Mouse (Mus musculus) large intestine, adult 2 months (tissue): ENCODE results near the gene Mab21l1. TPM values are rescaled to one million over a fixed set of nuclear protein-coding genes. Genes with fewer than 3 reads are reported as not detected.

Experiments used
- DNase-seq: peaks from one replicate; pipeline ENCODE4 v3.0.0-alpha.2; 2012; ENCODE audit warnings: low read depth, low spot score
- WGBS: fragments of 180-500 bp; shearing (Covaris S2); methylation state at CpG from one replicate; pipeline ENCODE4 v1.1.7; 2018; 5-methylcytosine and 5-hydroxymethylcytosine counted together
- polyA plus RNA-seq: library from polyadenylated mRNA; depleted of rRNA; stranded (reverse); fragments of >200 nt; gene quantifications from 2 replicates; pipeline ENCODE4 v1.2.3, GENCODE M21; 2012

Mab21l1 gene
- polyA plus RNA-seq, 1 experiment: 0.14 TPM

DNA sequence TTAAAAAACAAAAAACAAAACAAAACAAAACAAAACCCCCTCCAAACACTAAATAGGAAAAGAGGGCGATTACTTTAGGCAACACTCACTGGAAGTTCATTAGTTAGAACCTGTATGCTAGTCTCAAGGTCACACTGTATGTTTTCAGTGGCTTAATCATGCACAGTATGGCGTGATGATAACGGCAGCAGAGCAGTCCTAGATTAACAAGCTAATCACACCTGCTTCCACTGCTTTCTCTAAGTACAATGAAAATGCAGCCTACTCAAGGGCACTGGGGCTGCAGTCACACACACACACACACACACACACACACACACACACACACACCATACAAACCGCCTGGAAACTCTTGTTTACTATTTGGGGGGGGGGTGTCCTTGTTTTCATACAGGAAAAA is 4.8 kb upstream of the Mab21l1 start:
- WGBS: 77% methylated on average over 4 of the region's 4 CpGs
- no peak for DNase-seq

DNA sequence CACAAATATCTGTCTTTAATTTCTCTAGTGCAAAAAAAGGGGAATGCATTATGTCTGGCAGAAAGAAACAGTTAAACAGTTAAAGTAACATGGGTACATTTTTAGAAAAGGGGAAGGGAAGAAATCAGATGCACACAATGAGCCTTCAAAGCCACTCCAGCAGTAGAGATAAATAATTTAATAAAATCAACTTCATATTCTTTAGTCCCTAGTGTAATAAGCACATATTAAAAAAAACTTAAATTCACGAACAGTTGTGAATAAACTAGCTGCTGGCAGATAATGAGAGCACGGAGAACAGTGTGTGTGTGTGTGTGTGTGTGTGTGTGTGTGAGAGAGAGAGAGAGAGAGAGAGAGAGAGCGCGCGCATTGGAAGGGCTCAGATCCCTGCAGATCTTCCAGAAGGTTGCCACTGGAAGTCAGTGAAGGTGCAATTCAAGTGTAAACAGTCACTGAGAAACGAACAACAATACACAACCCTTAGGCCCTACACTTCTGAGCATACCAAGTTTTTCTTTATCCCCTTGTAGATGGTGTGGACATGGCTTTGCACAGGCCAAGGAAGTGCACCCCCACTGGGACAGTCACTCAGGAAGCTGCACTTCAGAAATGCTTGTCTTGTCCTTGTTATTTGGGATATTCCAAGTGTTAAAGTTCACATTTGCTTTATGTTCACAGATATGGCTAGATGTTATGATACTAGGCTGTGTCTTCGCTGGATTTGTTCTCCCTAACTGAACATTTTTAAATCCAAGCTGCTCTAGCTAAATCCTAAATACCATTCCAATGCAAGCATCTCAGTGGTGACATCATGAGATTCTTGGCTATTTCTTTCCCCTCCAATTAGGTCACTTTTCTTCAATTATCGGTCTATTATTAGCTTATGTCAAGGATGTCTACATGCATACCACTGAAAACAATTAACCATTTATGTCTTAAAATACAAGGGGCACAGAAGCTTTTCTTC is 3.3 kb upstream of the Mab21l1 start:
- WGBS: 82% methylated on average over 8 of the region's 8 CpGs
- DNase-seq: no peak

DNA sequence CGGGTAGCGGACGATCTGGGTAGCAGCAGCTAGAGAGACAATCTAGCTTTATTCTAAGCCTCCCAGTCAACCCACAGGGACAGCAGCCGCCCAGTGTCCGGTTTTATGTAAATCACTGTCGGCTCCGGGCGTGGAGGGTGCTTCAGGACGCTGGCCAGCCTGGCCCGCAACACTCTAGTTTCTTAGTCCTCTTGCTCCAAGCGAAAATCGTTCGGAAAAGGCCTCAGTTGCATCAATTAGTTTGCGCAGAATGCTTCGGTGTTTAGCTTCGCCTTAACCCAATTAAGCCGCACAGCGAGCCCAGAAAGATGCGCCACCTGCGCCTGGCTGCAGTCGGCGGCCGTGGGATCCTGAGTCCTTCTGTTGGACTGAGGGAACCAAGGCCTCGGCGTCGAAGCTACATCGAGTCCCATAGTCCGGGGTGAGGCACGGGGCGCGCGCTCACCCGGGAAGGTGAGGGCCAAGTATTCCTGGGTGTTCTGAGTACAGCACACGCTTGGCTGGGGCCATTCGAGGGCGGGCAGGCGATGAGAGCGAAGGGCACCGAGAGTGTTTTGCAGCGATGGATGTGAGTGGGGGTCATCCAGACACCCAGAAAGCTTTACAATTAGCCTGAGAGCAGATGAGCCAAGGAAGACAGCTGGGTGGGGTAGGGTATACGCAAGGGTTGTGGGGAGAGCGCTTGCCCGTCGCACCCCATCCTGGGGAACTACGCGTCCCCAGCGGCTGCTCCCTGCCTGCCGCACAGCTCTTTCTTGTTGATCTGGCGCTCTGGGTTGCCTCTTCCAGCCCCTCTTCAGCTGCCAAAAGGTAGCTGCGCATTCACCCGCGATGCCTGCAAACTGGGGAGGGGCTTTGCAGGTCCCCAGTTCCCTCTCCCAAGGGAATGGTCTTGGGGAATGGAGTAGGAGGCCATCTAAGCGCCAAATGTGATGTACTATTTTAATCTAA is 1.9 kb upstream of the Mab21l1 start:
- DNase-seq: no peak

DNA sequence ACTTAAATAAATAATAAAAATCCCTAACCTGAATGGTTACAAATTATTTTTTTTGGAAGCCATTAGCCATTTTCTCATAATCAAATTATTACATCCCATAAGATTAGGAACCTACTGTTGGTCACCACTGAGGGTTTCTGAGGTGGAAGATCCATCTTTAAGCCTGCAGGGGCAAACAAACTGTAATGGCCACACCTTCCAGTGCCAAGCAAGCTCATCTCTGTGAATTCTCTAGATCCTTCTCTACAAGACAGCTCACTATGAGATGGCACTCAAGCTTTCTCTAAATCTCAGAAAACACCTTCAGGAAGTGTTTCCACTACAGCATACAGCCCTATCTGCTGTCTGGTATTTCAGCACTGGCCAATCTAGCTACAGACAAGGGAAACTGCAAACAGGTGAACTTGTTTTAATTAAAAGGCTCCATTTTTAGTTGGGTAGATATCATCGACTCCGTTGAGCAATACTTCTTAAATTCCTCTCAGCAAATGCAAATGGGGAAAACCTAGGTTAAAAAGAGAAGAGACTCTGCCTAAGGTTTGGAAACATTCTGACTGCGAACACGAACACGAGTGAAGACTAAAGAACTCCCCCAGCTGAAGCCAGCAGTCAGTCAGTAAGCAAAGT is 768 bp upstream of the Mab21l1 start:
- 78% methylated on average over 5 of the region's 5 CpGs for WGBS
- no peak for DNase-seq

More for the DNA sequence above, 1.9 kb upstream of the Mab21l1 start:
- 48% methylated on average over 53 of the region's 53 CpGs for WGBS

DNA sequence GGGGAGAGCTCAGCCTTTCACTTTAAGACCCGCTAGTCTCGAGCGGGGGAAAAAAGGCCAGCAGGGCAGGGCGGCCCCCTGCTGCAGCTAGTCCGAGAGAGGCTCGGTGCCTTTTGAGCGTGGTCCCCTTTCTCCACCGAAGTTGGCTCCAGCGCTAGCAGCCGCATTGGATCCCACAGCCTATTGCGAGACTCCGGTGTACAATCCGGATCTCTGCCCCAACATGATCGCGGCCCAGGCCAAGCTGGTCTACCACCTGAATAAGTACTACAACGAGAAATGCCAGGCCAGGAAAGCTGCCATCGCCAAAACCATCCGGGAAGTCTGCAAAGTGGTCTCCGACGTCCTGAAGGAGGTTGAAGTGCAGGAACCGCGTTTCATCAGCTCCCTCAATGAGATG is 461 bp downstream of the Mab21l1 start:
- WGBS: 55% methylated on average over 22 of the region's 22 CpGs
- DNase-seq: no peak

DNA sequence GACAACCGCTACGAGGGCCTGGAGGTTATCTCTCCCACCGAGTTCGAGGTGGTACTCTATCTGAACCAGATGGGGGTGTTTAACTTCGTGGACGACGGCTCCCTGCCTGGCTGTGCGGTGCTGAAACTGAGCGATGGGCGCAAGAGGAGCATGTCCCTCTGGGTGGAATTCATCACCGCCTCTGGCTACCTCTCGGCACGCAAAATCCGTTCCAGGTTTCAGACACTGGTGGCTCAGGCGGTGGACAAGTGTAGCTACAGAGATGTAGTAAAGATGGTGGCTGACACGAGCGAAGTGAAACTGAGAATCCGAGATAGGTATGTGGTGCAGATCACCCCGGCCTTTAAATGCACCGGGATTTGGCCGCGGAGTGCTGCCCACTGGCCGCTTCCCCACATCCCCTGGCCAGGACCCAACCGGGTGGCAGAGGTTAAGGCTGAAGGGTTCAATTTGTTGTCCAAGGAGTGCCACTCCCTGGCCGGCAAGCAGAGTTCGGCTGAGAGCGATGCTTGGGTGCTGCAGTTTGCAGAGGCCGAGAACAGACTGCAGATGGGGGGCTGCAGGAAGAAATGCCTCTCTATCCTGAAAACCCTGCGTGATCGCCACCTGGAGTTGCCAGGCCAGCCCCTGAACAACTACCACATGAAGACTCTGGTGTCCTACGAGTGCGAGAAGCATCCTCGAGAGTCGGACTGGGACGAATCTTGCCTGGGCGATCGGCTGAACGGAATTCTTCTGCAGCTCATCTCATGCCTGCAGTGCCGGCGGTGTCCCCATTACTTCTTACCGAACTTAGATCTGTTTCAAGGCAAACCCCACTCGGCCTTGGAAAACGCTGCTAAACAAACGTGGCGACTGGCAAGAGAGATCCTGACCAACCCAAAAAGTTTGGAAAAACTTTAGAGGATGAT is 1.1 kb downstream of the Mab21l1 start:
- 52% methylated on average over 45 of the region's 45 CpGs for WGBS
- DNase-seq: no peak

DNA sequence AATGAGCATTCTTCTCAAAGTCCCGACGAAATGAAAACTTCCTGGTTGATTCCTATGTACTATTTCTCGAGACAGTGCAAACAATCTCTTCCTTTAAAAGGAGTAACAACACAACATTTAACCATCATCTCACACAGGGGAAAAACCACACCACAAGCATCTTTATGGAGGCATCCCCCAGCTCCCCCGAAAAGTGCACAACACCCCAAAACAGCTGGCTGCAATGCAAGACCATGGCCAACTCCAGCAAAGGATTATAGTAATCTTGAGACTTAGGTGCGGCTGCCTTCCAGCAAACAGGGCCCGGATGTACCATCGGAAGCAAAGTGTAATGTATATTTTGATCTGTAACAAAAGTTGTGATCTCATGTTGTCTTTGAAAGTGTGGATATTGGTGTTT is 1.8 kb downstream of the Mab21l1 start:
- 72% methylated on average over 7 of the region's 7 CpGs for WGBS
- DNase-seq: no peak

DNA sequence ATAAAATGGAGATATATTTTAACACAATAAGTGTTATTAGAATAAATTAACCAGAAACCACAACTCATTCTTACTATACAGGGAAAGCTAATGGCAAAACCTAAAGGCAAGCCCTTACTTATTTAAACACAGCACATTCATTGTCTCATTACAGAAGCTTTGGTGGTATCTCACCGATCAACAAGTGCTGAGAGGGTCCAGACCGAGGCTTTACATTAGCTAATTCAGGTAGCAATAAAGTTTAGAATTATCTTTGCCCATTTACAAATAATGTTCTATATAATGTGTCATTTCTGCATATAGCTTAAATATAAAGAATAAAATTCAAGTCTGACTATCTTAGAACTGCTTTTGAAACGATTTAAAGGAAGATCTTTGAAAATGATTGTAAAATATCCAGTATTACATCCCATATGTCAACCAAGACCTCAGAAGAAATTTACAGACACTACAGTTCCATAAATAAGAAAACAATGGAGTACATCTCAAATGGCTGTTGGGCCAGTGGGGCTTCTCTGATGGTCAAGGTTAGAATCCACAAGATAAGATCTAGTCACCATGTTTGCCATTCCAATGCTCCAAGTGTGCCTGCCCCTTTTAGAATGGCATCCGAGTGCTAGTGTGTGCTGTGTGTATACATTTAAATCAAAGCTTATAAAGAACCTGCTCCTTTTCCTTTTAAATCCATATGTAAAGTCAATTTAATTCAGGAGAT is 3.1 kb downstream of the Mab21l1 start:
- WGBS: 88% methylated on average over 4 of the region's 4 CpGs
- DNase-seq: no peak

DNA sequence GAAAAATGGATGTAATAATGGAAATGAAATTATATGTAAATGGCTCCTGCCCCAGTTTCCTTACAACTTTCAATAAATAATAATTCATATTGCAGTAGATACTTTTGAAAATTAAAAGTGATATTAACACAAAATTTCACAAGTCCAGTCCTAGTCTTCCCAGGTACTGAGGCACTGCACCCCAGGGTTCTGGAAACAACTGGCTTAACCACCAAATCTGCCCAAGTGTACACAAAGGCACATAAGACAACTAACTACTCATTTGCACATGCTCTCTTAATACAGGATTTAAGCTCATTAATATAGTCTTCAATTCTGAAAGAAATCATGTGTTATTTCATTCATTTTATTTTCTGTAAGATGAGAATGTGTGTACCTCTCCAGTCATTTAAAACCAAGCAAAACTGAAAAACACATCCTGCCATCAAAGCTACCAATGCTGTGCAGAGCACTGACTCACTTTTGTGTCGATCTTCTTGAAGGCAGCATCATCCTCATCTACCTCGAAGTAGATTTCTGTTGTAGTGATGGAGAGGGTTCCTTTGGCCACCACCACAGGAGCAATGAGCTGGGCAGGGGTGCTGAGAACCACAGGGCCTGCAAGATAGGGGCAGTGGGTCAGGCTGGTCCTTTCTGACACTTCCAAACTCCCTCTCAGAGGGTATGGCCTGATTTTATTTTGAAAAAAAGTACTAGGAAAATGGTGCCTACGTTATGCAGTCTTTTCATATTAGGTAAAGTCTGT is 3.8 kb downstream of the Mab21l1 start:
- WGBS: 82% methylated on average over 3 of the region's 3 CpGs
- DNase-seq: no peak

DNA sequence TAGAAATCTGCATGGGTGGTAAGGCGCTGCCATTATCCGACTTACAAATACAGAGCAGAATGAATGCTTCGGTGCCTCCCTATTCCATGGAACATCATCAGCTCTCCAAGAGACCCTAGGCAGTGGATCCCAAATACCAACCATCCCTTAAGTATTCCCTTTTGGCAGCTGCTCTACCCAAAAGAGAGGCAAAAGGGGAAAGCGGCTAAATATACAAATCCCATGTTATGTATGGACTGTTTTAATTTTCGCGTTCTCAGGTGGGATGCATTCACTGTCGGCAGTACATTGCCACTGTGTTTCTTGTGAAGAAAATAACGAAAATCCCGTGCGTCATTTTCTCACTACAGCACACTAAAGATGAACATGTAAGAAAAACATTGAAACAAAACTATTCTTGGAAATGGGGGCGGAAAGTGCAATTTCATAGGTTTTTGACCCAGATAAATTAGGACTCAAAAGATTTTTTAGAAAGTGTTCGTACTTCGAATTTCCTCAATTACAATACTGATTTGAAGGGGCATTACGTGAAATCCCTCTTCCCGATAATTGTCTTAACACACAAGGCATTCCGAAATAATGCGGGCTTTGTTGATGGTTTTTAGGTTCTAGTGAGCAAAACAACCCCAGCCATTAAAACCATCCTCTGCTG is 4.7 kb downstream of the Mab21l1 start:
- WGBS: 75% methylated on average over 17 of the region's 17 CpGs
- DNase-seq: no peak

DNA sequence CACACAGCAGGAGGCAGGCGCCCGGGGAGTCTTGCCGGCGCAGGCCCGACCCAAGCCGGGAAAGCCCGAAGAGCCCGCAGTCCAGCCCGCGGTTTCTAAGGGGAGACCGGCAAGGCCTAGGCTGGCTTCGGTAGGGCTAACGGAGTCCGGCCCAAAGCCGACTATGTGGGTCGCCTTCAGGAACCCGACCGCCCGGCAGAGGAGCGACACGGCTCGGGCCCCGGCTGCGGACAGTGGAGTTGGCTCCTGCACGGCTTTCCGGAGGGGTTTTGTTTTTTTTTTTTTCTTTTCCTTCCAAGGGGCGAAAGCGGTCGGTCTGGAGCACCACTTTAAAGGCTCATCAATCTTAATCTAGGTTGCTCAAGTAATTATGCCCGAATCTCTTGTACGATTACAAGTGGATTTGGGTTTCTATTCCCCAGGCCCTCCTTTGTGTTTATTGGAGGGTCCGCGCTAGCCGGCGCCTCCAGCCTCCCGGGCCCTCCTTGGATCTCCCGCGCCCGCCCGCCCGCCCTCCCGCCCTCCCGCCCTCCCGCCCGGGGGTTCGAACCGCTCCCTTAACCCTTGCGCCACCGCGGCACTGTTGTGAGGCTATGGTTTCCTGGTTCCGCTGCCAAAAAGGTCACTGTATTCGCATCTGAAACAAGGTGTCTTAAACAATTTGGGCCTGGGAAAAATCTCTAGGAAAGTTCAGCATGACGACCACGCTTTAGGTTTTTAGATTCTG is 5.3 kb downstream of the Mab21l1 start:
- WGBS: 4% methylated on average over 54 of the region's 54 CpGs
- no peak for DNase-seq

DNA sequence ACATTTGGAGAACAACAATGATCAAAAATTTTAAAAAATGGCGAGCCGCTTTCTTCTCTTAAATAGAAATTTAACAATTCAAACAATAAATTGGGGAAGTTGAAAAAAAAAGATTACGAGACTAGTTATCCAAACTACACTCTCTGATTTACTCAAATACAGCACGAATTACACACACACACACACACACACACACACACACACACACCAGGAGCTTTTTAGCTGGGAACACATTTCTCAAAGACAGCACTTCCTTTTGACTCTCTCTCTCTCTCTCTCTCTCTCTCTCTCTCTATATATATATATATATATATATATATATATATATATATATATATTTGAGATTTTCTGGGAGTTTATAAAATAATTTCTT is 5.9 kb downstream of the Mab21l1 start:
- WGBS: 34% methylated on average over 4 of the region's 4 CpGs
- DNase-seq: no peak

DNA sequence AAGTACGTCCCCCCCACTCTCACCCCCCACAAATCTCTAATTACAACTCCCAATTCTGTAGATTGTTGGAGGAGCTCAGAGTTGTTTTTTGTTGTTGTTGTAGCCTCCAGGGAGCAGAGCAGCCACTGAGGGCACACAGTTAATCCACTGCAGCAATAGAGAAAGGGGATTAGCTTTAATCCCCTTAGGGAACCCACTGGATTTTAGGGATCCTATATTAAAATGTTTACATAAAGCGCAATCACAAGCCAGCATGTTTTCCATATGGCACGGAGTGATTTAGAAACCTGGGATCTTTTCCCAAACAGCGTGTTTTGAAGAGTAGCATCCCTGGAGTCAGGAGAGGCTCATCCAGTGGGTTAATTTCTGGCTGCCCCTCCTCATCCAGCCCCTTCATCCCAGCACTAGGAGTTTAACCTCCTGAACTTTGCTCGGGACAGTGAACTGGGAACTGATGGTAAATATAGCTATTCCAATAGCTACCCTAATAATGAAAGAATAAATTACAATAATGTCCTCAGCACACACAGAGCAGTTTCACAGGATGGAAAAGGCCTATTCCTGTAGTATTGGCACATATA is 6.4 kb downstream of the Mab21l1 start:
- DNase-seq: no peak
- WGBS: 70% methylated on average over 5 of the region's 5 CpGs

DNA sequence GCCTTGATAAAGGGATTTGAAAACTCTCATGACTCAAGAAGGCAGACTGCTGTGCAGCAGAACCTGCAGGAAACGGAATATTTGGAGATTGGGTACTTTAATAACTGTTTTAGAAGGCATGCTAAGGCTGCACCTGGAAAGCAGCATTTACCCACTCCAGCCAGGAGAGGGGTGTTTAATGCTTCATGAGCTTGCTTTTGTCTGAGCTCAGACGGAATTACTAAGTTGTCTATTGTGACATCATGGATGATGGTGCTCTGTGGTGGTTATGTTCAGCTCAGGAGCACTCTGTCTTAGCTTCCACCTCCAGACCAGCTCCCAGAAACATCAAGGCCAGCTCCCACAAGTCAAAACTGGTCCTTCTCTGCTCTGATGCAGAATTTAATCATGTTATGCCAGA is 7.5 kb downstream of the Mab21l1 start:
- DNase-seq: no peak
- WGBS: 68% methylated on average over 2 of the region's 2 CpGs

DNA sequence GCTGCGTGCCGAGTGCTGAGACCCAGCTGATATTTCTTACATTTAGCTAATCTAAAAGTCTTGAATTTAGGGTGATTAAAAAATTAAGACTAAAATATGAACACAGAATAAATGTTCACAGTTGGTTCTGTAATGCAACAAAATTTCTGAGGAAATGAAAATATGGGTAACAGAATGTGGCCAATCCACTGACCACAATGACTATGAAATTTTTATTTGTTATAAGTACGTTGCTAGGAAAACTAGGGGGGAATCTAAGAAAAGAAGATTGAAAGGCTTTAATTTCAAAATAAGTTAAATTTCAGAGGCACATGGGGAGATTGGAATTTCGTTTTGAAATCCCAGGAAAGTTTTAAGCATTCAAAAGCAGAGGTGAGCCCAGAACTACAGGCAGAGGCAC is 8.3 kb downstream of the Mab21l1 start:
- DNase-seq: no peak

DNA sequence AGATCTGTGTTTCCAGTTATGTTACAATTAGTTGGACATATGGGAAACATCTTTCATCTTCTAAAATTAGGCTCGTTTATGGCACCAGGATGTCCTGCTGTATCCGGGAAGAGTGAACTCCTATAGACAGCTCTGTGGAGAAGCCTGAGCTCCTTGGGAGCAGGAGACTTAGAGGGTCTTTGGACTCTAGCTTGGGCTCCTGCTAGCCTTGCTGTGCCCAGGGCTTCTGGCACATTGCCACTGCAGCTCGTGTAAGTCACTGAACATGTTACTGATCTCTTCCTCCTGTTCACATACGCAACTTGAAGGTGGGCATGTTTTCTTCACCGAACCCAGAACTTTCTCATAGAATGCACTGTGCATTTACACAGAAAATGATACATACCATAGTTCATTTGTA is 9.9 kb downstream of the Mab21l1 start:
- 71% methylated on average over 5 of the region's 5 CpGs for WGBS

More for the DNA sequence above, 8.3 kb downstream of the Mab21l1 start:
- WGBS: 84% methylated on average over 4 of the region's 4 CpGs

More for the DNA sequence above, 9.9 kb downstream of the Mab21l1 start:
- no peak for DNase-seq
